Mouse (Mus musculus): ENCODE results near the gene Anxa9. TPM values are rescaled to one million over a fixed set of nuclear protein-coding genes. Genes with fewer than 3 reads are reported as not detected.

The Anxa9 gene
- polyA plus RNA-seq, 1 experiment = 1.5 TPM

DNA sequence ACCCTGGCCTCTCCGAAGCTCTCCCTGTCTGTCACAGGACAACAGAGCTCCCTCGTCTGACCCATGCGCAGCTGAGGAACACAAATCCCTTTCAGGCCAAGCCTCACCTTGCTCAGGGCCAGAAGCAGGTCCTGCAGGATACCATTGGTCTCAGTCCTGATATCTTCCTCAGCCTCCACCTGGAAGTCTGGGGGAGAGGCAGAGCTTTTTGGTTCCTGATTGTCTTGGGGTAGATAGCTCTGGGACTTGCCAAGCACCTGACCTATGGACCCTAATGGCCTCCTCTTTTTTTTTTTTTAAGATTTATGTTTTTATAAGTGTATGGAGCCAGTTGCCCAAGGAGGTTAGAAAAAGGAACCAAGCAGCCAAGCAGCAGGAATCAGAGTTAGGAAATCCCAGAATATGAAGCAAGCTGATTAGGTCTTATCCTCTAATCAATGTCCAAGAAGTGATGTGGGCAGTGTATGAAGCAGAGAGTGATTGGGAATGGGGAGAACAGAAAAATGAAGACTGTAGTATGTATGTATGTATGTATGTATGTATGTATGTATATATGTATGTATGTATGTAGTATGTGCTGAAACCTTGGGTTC, 5.7 kb downstream of the Anxa9 start:
- no peak overlapping the region for H3K27ac ChIP-seq (ENCODE audit: control insufficient read depth, insufficient read depth, low read length)
- TF ChIP-seq POLR2A (IDR thresholded peaks at IDR 0.05; ENCODE audit: control insufficient read depth, extremely low read depth, insufficient read depth, low read length, poor library complexity) = no peak
- no peak for TF ChIP-seq CTCF (IDR thresholded peaks at IDR 0.05; ENCODE audit: borderline replicate concordance, control insufficient read depth, extremely low read depth, insufficient read depth, low read length, poor library complexity)

DNA sequence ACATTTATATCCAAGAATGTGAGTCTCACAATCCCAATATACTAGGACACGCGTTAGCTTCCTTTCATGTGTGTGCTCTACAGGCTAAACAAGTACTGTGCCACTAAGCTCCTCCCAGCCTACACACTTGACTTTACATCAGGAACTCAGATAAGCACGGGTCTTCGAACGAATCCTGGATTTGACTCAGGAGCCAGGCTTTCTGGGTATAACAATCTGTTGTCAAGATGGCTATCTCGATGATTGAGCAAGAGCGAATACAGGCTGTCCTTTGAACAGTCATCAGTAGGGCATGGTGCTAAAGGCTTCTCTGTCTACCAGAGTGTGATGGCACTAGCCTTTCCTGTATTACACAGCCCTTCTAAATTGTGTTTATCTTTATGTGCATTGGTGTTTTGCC, 9.0 kb downstream of the Anxa9 start:
- Histone ChIP-seq H3K4me3 (ENCODE audit: control insufficient read depth, insufficient read depth, low read length) (no peak overlapping the region), H3K36me3 (ENCODE audit: control insufficient read depth, insufficient read depth, low read length) (no peaks in the 10 kb centered on the region), H3K27ac (ENCODE audit: control insufficient read depth, insufficient read depth, low read length) (no peak overlapping the region), H3K4me1 (replicated peaks; ENCODE audit: control insufficient read depth, insufficient read depth, low read length) (peaks cover 11% of the 10 kb centered on the region), H3K27me3 (ENCODE audit: control insufficient read depth, insufficient read depth, low read length) (no peaks in the 10 kb centered on the region)
- DNase-seq = no peak
- TF ChIP-seq CTCF (IDR thresholded peaks at IDR 0.05; ENCODE audit: borderline replicate concordance, control insufficient read depth, extremely low read depth, insufficient read depth, low read length, poor library complexity) (no peak), POLR2A (IDR thresholded peaks at IDR 0.05; ENCODE audit: control insufficient read depth, extremely low read depth, insufficient read depth, low read length, poor library complexity) (no peak)
- WGBS = 95% methylated on average over 7 of the region's 7 CpGs

More for the DNA sequence above, 5.7 kb downstream of the Anxa9 start:
- WGBS = 94% methylated on average over 3 of the region's 3 CpGs
- H3K4me3 ChIP-seq (ENCODE audit: control insufficient read depth, insufficient read depth, low read length) = no peak overlapping the region
- no peaks in the 10 kb centered on the region for H3K36me3 ChIP-seq (ENCODE audit: control insufficient read depth, insufficient read depth, low read length)
- H3K4me1 ChIP-seq (replicated peaks; ENCODE audit: control insufficient read depth, insufficient read depth, low read length) = no peaks in the 10 kb centered on the region
- DNase-seq = no peak
- H3K27me3 ChIP-seq (ENCODE audit: control insufficient read depth, insufficient read depth, low read length) = no peaks in the 10 kb centered on the region

DNA sequence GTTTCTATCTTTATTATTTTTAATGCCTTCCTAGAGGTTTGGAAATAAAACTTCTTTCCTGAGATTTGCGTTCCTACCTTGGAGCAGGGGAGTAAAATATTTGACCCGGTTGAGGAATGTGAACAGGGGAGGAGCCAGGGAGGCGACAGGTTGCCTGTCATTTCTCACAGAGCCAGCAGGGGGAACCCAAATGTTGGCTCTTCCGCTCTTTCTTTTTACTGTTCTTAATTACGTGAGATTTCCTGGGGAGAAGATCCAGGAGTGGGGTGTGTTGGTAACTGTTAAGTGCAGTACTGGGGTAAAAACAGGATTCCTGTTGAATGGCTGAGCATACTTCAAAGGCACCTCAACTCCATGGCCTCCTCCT, 10.9 kb downstream of the Anxa9 start:
- Histone ChIP-seq H3K4me3 (ENCODE audit: control insufficient read depth, insufficient read depth, low read length) (no peak overlapping the region), H3K27me3 (ENCODE audit: control insufficient read depth, insufficient read depth, low read length) (no peaks in the 10 kb centered on the region), H3K4me1 (replicated peaks; ENCODE audit: control insufficient read depth, insufficient read depth, low read length) (peaks cover 11% of the 10 kb centered on the region), H3K27ac (ENCODE audit: control insufficient read depth, insufficient read depth, low read length) (no peak overlapping the region), H3K36me3 (ENCODE audit: control insufficient read depth, insufficient read depth, low read length) (no peaks in the 10 kb centered on the region)
- TF ChIP-seq POLR2A (IDR thresholded peaks at IDR 0.05; ENCODE audit: control insufficient read depth, extremely low read depth, insufficient read depth, low read length, poor library complexity) (no peak), CTCF (IDR thresholded peaks at IDR 0.05; ENCODE audit: borderline replicate concordance, control insufficient read depth, extremely low read depth, insufficient read depth, low read length, poor library complexity) (no peak)
- WGBS = 15% methylated on average over 5 of the region's 5 CpGs
- DNase-seq = peak; percentile 62

- Histone ChIP-seq H3K4me3 (ENCODE audit: control insufficient read depth, insufficient read depth, low read length) (no peak overlapping the region), H3K36me3 (ENCODE audit: control insufficient read depth, insufficient read depth, low read length) (no peaks in the 10 kb centered on the region)
- DNase-seq = no peak
These were observed 11.5 kb downstream of the Anxa9 start for GRCm38 (mm10) chr3:95295321-95296102.

GRCm38 (mm10) chr3:95294718-95295117, 12.3 kb downstream of the Anxa9 start:
- no peaks in the 10 kb centered on the region for H3K27me3 ChIP-seq (ENCODE audit: control insufficient read depth, insufficient read depth, low read length)
- peaks cover 17% of the 10 kb centered on the region for H3K4me1 ChIP-seq (replicated peaks; ENCODE audit: control insufficient read depth, insufficient read depth, low read length)
- no peak overlapping the region for H3K27ac ChIP-seq (ENCODE audit: control insufficient read depth, insufficient read depth, low read length)
- TF ChIP-seq POLR2A (IDR thresholded peaks at IDR 0.05; ENCODE audit: control insufficient read depth, extremely low read depth, insufficient read depth, low read length, poor library complexity) (no peak), CTCF (IDR thresholded peaks at IDR 0.05; ENCODE audit: borderline replicate concordance, control insufficient read depth, extremely low read depth, insufficient read depth, low read length, poor library complexity) (no peak)
- WGBS = 73% methylated on average over 5 of the region's 5 CpGs
- no peaks in the 10 kb centered on the region for H3K36me3 ChIP-seq (ENCODE audit: control insufficient read depth, insufficient read depth, low read length)
- H3K4me3 ChIP-seq (ENCODE audit: control insufficient read depth, insufficient read depth, low read length) = no peak overlapping the region
- no peak for DNase-seq

More at GRCm38 (mm10) chr3:95295321-95296102, 11.5 kb downstream of the Anxa9 start:
- WGBS = 87% methylated on average over 11 of the region's 11 CpGs
- Histone ChIP-seq H3K27me3 (ENCODE audit: control insufficient read depth, insufficient read depth, low read length) (no peaks in the 10 kb centered on the region), H3K4me1 (replicated peaks; ENCODE audit: control insufficient read depth, insufficient read depth, low read length) (peaks cover 17% of the 10 kb centered on the region), H3K27ac (ENCODE audit: control insufficient read depth, insufficient read depth, low read length) (no peak overlapping the region)
- no peak for TF ChIP-seq CTCF (IDR thresholded peaks at IDR 0.05; ENCODE audit: borderline replicate concordance, control insufficient read depth, extremely low read depth, insufficient read depth, low read length, poor library complexity)
- TF ChIP-seq POLR2A (IDR thresholded peaks at IDR 0.05; ENCODE audit: control insufficient read depth, extremely low read depth, insufficient read depth, low read length, poor library complexity) = no peak

- Histone ChIP-seq H3K27me3 (ENCODE audit: control insufficient read depth, insufficient read depth, low read length) (no peaks in the 10 kb centered on the region), H3K27ac (ENCODE audit: control insufficient read depth, insufficient read depth, low read length) (no peak overlapping the region)
- TF ChIP-seq POLR2A (IDR thresholded peaks at IDR 0.05; ENCODE audit: control insufficient read depth, extremely low read depth, insufficient read depth, low read length, poor library complexity) (no peak), CTCF (IDR thresholded peaks at IDR 0.05; ENCODE audit: borderline replicate concordance, control insufficient read depth, extremely low read depth, insufficient read depth, low read length, poor library complexity) (no peak)
These were observed 12.7 kb downstream of the Anxa9 start for GRCm38 (mm10) chr3:95294316-95294715.

More at GRCm38 (mm10) chr3:95294316-95294715, 12.7 kb downstream of the Anxa9 start:
- H3K4me3 ChIP-seq (ENCODE audit: control insufficient read depth, insufficient read depth, low read length) = no peak overlapping the region
- DNase-seq = no peak
- no peaks in the 10 kb centered on the region for H3K36me3 ChIP-seq (ENCODE audit: control insufficient read depth, insufficient read depth, low read length)
- 30% methylated on average over 7 of the region's 7 CpGs for WGBS
- H3K4me1 ChIP-seq (replicated peaks; ENCODE audit: control insufficient read depth, insufficient read depth, low read length) = peaks cover 17% of the 10 kb centered on the region
